Mouse (Mus musculus) gastrocnemius, postnatal 10 days (tissue): Measurements from ENCODE around the gene Bglap2. TPM values are rescaled to one million over a fixed set of nuclear protein-coding genes. Genes with fewer than 3 reads are reported as not detected.
"Not testable (repeated sequence)": the region's sequence is repeated elsewhere in the genome, so short reads cannot be mapped to it uniquely, and the experiment has no call there.

ENCODE experiments used
- DNase-seq: peaks from one replicate; pipeline ENCODE4 v3.0.0; 2021; ENCODE audit warnings: mixed read lengths
- total RNA-seq, 2 experiments: library from RNA; stranded (reverse); gene quantifications; 2 replicates each; pipeline ENCODE4 v1.2.3; 2021

Gene Bglap2
- total RNA-seq, 2 experiments from 2014 or later = 42.4 TPM; not detected in 1

DNA sequence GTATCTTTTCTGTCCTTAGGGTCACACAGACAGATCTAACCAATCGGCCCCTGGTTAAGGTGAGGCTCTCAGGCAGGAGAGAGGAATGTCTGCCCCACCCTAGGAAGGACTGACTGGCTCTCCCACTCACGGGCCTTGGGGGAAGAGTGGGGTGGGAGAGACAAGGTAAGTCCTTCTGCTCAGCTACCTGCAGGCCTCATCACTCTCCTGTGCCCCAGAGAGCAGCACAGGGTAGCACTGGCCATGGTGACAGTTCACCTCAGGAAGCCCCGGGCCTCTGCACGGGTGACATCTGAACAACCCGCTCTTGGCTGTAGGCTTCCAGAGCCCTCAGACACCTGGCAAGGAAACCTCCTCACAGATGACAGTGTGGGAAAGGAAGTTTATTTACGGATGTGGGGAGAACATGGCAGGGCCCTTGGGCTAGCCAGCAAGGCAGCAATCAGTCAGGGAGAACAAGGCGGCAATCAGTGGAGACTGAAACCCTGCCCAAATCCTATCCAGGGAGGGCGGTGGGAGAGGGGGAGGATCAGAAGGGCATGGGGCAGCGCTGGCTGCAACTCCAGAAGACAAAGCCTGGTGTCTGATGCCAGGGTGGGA lies 15.4 kb upstream of the Bglap2 start:
- DNase-seq = no peak

- no peak for DNase-seq
Measured at GRCm38 (mm10) chr3:88384364-88384763, 5.9 kb upstream of the Bglap2 start, which contains the start of gene Bglap. Gene Bglap (minus strand): TSS chr3:88384464.

DNA sequence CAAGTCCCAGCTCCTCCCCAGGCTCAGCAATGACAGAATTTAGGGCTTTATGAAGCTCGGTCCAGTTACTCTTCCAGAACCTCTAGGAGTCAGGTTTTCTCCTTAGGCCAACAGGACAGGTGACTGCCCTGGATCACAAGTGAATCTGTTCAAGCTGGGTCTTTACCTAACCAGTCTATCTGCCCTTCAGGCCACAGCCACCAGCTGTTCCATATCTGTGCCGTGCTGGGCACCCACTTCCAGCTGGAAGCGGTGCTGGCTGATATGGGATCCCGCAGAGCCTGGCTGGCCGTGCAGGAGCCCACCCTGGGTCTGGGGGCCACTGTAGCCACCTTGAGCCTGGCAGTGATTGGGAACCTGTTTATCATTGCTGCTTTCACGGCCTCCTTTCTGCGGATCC lies 3.9 kb upstream of the Bglap2 start:
- not testable (repeated sequence) for DNase-seq

- not testable (repeated sequence) for DNase-seq
Measured at GRCm38 (mm10) chr3:88381389-88382315, 3.2 kb upstream of the Bglap2 start.

GRCm38 (mm10) chr3:88376644-88377043 lies 1.9 kb downstream of the Bglap2 start:
- DNase-seq = not testable (repeated sequence)

- DNase-seq = not testable (repeated sequence)
Measured at GRCm38 (mm10) chr3:88375750-88376626, 2.5 kb downstream of the Bglap2 start.

DNA sequence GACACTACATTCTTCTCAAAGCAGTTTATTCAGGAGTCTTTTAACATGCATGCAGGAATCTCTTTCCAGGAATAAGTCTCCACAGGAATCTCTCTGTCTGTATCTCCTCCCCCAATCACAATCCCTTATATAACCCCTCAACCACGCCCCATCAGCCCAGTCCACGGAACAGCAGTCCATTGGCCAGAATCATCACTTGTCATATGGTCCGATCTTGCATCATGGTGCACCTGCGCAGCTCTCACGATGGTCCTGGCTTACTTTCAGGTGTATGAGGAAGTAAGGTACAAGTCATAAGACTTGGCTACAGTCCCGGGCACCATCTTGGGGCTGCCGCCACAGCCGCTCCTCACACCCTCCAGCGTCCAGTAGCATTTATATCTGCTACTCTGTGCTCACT lies 5.9 kb downstream of the Bglap2 start, which contains the start of gene Bglap3:
Gene Bglap3 (minus strand): TSS at position 101 of the 400 bp plus-strand sequence.
- not testable (repeated sequence) for DNase-seq

GRCm38 (mm10) chr3:88368511-88368910 lies 10.0 kb downstream of the Bglap2 start:
- DNase-seq = peak; percentile 47

DNA sequence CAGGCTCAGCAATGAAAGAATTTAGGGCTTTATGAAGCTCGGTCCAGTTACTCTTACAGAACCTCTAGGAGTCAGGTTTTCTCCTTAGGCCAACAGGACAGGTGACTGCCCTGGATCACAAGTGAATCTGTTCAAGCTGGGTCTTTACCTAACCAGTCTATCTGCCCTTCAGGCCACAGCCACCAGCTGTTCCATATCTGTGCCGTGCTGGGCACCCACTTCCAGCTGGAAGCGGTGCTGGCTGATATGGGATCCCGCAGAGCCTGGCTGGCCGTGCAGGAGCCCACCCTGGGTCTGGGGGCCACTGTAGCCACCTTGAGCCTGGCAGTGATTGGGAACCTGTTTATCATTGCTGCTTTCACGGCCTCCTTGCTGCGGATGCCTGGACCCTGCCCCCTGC lies 11.0 kb downstream of the Bglap2 start:
- DNase-seq = not testable (repeated sequence)

- peak; percentile 40 for DNase-seq
Measured at GRCm38 (mm10) chr3:88366830-88367428, 11.6 kb downstream of the Bglap2 start.

DNA sequence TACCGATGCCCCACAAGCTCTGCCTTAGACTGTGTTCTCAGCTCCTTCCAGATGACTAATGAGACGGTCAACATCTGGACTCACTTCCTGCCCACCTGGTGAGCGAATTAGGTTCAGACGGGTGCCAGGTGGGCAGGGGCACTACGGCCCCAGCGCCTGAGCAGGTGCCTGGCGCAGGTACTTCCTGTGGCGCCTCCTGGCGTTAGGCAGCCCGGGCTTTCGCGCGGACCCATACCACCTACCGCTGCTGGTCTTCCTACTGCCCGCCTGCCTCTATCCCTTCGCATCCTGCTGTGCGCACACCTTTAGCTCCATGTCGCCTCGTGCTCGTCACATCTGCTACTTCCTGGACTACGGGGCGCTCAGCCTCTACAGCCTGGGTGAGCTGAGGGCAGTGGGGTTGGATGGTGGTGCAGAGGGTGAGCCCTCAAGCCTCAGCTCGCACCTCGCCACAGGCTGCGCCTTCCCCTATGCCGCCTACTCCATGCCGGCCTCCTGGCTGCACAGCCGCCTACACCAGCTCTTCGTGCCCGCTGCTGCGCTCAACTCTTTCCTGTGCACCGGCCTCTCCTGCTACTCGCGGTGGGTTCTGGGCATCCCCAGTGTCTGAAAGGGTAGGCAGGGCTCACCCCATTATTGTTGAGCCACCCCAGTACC lies 12.7 kb downstream of the Bglap2 start:
- DNase-seq = no peak

- DNase-seq = peak; percentile 72
Measured at GRCm38 (mm10) chr3:88364337-88364736, 14.2 kb downstream of the Bglap2 start, which contains the start of gene Paqr6. Gene Paqr6 (plus strand): TSS chr3:88364584.

DNA sequence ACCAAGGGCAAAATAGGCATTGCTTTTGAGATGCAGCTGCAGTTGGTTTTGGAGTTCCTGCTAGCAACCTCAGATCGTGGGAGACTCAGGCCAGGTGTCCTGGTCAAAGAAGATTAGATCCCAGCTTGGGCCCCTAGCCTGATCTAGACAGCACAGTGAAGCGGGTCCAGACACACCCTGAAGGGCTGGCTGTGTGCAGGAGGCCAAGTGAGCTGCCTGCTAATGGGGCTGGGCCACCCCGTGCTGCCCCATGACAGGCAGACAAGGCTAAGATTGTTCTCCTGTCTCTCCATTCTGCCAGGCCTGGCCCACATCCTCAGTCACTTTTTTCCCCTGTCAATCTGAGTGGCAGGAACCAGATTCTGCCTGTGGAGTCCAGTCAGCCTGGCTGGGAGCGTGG lies 14.8 kb downstream of the Bglap2 start:
- DNase-seq = no peak

- DNase-seq = no peak
Measured at GRCm38 (mm10) chr3:88361612-88362313, 16.7 kb downstream of the Bglap2 start.

DNA sequence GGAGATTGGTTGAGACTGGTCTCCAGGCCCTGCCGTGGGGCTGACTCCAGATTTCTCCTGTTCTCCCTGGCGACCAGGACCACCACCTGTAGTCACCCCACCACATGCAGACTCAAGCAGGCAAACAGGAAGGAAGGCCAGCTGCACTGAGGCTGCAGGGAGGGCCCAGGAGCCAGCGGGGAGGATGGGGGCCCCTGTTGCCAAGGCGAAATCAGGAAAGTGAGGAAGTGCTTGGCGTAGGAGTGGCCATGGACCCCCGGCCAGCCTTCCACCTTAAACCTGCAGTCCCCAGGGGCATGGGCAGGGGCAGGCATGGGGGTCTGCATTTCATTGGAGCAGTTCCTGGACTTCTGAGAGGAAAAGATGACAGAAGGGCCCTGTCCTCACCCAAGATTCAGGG lies 17.4 kb downstream of the Bglap2 start:
- DNase-seq = no peak

- DNase-seq = no peak
Measured at GRCm38 (mm10) chr3:88359989-88360388, 18.5 kb downstream of the Bglap2 start.

- DNase-seq = no peak
Measured at GRCm38 (mm10) chr3:88359584-88359983, 18.9 kb downstream of the Bglap2 start.

DNA sequence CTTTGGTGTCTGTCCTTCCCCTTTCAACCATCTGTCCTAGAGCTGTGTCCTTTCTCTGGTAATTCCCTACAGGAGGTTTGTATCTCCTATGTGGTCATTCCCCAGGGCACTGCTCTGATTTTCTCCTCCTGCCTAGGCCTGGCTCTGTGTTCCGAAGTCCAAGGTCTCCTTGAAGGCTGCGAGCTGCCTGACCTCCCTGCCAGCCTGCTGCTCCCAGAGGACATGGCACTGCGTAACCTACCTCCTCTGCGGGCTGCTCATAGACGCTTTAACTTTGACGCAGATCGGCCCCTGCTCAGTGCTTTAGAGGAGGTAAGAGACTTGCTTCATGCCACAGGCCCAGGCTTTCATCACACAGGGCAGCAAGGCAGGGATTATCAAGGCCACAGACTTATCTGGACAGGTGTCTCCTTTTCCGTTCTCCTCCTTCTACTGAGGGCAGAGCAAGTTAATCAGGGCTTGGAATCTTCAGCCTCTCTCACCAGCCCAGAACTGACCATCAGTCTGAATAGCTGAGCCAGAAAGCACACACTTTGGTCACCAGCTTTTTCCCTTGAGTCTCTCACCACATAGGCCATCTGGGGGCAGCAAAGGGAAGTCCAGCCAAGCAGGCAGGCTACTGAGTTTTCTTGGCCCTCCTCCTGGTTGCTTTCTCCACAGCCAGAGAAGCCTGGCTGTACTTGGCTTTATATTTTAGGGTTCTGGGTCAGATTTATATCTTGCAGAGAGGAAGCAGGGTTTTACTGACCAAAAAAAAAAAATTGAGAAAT lies 23.9 kb downstream of the Bglap2 start:
- DNase-seq = no peak

DNA sequence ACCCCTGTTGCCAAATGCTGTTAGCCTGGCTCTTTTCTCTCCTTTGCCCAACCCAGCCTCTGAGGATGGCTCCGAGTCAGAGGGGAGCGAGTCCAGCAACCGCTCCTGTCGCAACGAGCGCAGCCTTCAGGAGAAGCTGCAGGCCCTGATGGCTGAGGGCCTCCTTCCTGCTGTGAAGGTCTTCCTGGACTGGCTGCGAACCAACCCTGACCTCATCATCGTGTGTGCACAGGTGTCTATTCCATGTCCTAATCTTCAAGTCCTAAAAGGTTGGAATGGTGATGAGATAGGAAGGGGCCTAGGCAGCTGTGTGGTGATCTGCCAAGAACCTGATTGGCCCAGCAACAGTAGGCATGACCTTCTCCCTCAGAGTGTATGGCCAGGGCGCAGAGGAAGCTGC lies 25.6 kb downstream of the Bglap2 start:
- no peak for DNase-seq

- no peak for DNase-seq
Measured at GRCm38 (mm10) chr3:88350732-88351131, 27.8 kb downstream of the Bglap2 start.
